Mouse (Mus musculus): ENCODE data around the gene Clec2d. TPM values are rescaled to one million over a fixed set of nuclear protein-coding genes. Genes with fewer than 3 reads are reported as not detected.

The Clec2d gene
- polyA plus RNA-seq, 1 experiment from 2014 or later = not detected

Small RNAs within 50 kb of the gene (microRNA-seq; reads per million reads assigned to microRNA genes)
- not detected for gene Gm27514 (ENCODE audit: borderline number of aligned reads)

Other genes with a start within 250 kb of the Clec2d start
- gene Clec2g, start 246.2 kb upstream of the Clec2d start, polyA plus RNA-seq (2014; fragmentation: Nextera tagmentation; extraction: Ambion mirVana) = not detected in 2 replicates
- 0.13 and 0.50 TPM in 2 replicates for gene Klrb1f, start 134.7 kb upstream of the Clec2d start, polyA plus RNA-seq (2014; fragmentation: Nextera tagmentation; extraction: Ambion mirVana)
- not detected in 2 replicates for gene Clec2e, start 79.7 kb upstream of the Clec2d start, polyA plus RNA-seq (2014; fragmentation: Nextera tagmentation; extraction: Ambion mirVana)
- 0.27 and 0.29 TPM in 2 replicates for gene Cd69, start 94.8 kb downstream of the Clec2d start, polyA plus RNA-seq (2014; fragmentation: Nextera tagmentation; extraction: Ambion mirVana)
- not detected in 2 replicates for gene 4922502D21Rik, start 151.2 kb downstream of the Clec2d start, polyA plus RNA-seq (2014; fragmentation: Nextera tagmentation; extraction: Ambion mirVana)
- 0.54 and 0.91 TPM in 2 replicates for gene Clec12a, start 162.1 kb downstream of the Clec2d start, polyA plus RNA-seq (2014; fragmentation: Nextera tagmentation; extraction: Ambion mirVana)
- not detected in 2 replicates for gene Clec12b, start 205.3 kb downstream of the Clec2d start, polyA plus RNA-seq (2014; fragmentation: Nextera tagmentation; extraction: Ambion mirVana)
- 10.7 and 13.5 TPM in 2 replicates for gene Clec1b, start 216.7 kb downstream of the Clec2d start, polyA plus RNA-seq (2014; fragmentation: Nextera tagmentation; extraction: Ambion mirVana)
- 0.13 and 0.15 TPM in 2 replicates for gene Clec9a, start 228.2 kb downstream of the Clec2d start, polyA plus RNA-seq (2014; fragmentation: Nextera tagmentation; extraction: Ambion mirVana)

Measured in embryonic facial prominence, embryonic 11.5 days (tissue).